Mouse (Mus musculus): ENCODE measurements around the gene Trmt2a.

GRCm38 (mm10) chr16:18201620-18202019, 46.9 kb upstream of the Trmt2a start:
- TF ChIP-seq CTCF (IDR thresholded peaks at IDR 0.05; ENCODE audit: low read depth): no peak
- TF ChIP-seq EP300 (optimal IDR thresholded peaks at IDR 0.05): no peak

All from stomach, postnatal 0 days (tissue).